Mouse (Mus musculus) lung, postnatal 0 days (tissue): ENCODE results near the gene Neurod1.

Experiments
- CTCF ChIP-seq: IDR thresholded peaks from 2 replicates; pipeline ENCODE4 v1.5.1; 2016; ENCODE audit warnings: antibody characterized with exemption, mild to moderate bottlenecking
- EP300 ChIP-seq: IDR thresholded peaks from 2 replicates; pipeline ENCODE4 v1.6.1; 2016; ENCODE audit warnings: antibody characterized with exemption, mild to moderate bottlenecking, control low read depth

DNA sequence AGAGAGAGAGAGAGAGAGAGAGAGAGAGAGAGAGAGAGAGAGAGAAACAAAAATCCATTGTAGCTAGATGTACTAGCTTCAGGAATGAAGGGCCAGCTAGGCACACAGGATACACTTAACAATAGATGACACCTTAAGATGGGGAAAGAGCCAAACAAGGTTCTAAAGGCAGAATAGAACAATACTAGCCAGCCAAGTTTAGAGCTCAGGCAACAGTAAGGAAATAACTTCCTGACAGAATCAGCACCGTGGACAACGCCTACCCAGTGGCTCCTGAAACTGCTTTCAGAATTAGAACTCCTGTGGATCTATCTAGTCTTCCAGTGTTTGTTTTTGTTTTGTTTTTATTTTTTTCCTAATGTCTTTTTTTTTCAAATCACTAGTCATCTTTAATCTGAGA lies 4.0 kb upstream of the Neurod1 start:
- TF ChIP-seq CTCF: no peak
- TF ChIP-seq EP300: no peak
